Mouse (Mus musculus) myocyte (in vitro differentiated cells): Measurements from ENCODE around the gene Dppa4. TPM values are rescaled to one million over a fixed set of nuclear protein-coding genes. Genes with fewer than 3 reads are reported as not detected.
"Not testable (repeated sequence)": the region's sequence is repeated elsewhere in the genome, so short reads cannot be mapped to it uniquely, and the experiment has no call there.

ENCODE experiments used
- H3K27me3 ChIP-seq: one replicate; pipeline ENCODE4 v1.6.1; 2011; ENCODE audit not compliant: control insufficient read depth, insufficient read depth, insufficient read length
- H3K36me3 ChIP-seq: one replicate; pipeline ENCODE4 v1.6.1; 2011; ENCODE audit not compliant: control insufficient read depth, insufficient read depth
- H3K4me2 ChIP-seq: one replicate; pipeline ENCODE4 v1.6.1; 2011; ENCODE audit warnings: low read depth, control low read depth
- H3K4me3 ChIP-seq: one replicate; pipeline ENCODE4 v1.5.1; 2011; ENCODE audit warnings: mild to moderate bottlenecking, control low read depth, moderate library complexity
- H3K79me2 ChIP-seq: one replicate; pipeline ENCODE4 v1.6.1; 2011; ENCODE audit not compliant: control insufficient read depth, insufficient read depth
- H3ac ChIP-seq: one replicate; pipeline ENCODE4 v1.6.1; 2011; ENCODE audit not compliant: control insufficient read depth, insufficient read length
- CEBPB ChIP-seq: IDR thresholded peaks from 2 replicates; pipeline ENCODE4 v1.6.1; 2011; ENCODE audit warnings: mild to moderate bottlenecking, moderate library complexity; ENCODE audit not compliant: poor library complexity, insufficient read depth, severe bottlenecking
- MAX ChIP-seq: IDR thresholded peaks from one replicate; pipeline ENCODE4 v1.6.1; 2011; ENCODE audit warnings: low read depth, mild to moderate bottlenecking, control low read depth
- MYOD1 ChIP-seq, 3 experiments: IDR thresholded peaks; one replicate each; pipeline ENCODE4 v1.6.1; 2011; ENCODE audit warnings: control low read depth in 2 of 3, low read depth in 2 of 3, mild to moderate bottlenecking in 2 of 3, moderate library complexity in 1 of 3; ENCODE audit not compliant: insufficient read length in 2 of 3, control insufficient read depth in 1 of 3
- MYOG ChIP-seq, 3 experiments: IDR thresholded peaks; one replicate each; pipeline ENCODE4 v1.6.1; 2011; ENCODE audit warnings: control low read depth in 2 of 3, low read depth in 2 of 3, mild to moderate bottlenecking in 2 of 3; ENCODE audit not compliant: insufficient read length in 2 of 3, control insufficient read depth in 1 of 3, insufficient read depth in 1 of 3
- POLR2A ChIP-seq: IDR thresholded peaks from one replicate; pipeline ENCODE4 v1.6.1; 2011; ENCODE audit warnings: low read depth, mild to moderate bottlenecking, control low read depth, moderate library complexity; ENCODE audit not compliant: insufficient read length
- POLR2AphosphoS2 ChIP-seq: IDR thresholded peaks from one replicate; pipeline ENCODE4 v1.6.1; 2011; ENCODE audit warnings: low read depth, control low read depth; ENCODE audit not compliant: insufficient read length
- REST ChIP-seq: IDR thresholded peaks from one replicate; pipeline ENCODE4 v1.6.1; 2011; ENCODE audit warnings: mild to moderate bottlenecking, control low read depth, moderate library complexity; ENCODE audit not compliant: insufficient read depth, insufficient read length
- SRF ChIP-seq: IDR thresholded peaks from one replicate; pipeline ENCODE4 v1.6.1; 2011; ENCODE audit warnings: low read depth; ENCODE audit not compliant: control insufficient read depth, insufficient read length
- TCF12 ChIP-seq: IDR thresholded peaks from one replicate; pipeline ENCODE4 v1.6.1; 2011; ENCODE audit warnings: mild to moderate bottlenecking, control low read depth; ENCODE audit not compliant: poor library complexity, insufficient read depth, severe bottlenecking
- TCF3 ChIP-seq: IDR thresholded peaks from one replicate; pipeline ENCODE4 v1.6.1; 2011; ENCODE audit warnings: low read depth, control low read depth; ENCODE audit not compliant: insufficient read length
- USF1 ChIP-seq: IDR thresholded peaks from one replicate; pipeline ENCODE4 v1.6.1; 2011; ENCODE audit warnings: low read depth, mild to moderate bottlenecking, control low read depth, moderate library complexity
- polyA plus RNA-seq: library from polyadenylated mRNA; unstranded; fragments of >200 nt; fragmentation: generic; extraction: Trizol; gene quantifications from one replicate; pipeline ENCODE4 v1.2.1, GENCODE M21; 2012; ENCODE audit warnings: missing spikeins

The Dppa4 gene
- polyA plus RNA-seq, 1 experiment = 0.53 TPM

DNA sequence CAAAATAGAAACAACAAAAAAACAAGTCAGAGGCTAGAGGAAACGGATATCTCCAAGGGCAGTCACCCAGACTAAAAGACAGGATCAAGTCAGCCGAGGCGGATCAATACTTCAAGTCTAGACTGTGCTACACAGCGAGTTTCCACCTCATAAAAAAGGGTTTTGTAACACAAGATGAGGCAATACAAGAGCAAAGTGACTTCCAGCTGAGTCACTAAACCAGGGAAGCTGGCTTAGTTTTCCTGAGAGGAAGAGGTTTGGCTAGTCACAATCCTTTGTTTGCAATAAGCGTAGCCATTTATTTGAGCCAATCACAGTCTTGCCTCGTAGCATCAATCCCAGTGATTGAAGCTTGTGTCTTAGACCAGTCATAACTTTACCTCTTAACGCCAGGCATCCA is 20.0 kb downstream of the Dppa4 start, which contains the start of gene Dppa2:
Gene Dppa2 (plus strand): TSS at position 400 of the 400 bp plus-strand sequence.
- TF ChIP-seq POLR2A = no peak
- TF ChIP-seq SRF = no peak
- no peak for TF ChIP-seq MYOG (IDR thresholded peaks at IDR 0.05; ENCODE audit: control insufficient read depth in 1 of 3, insufficient read depth in 1 of 3, insufficient read length in 2 of 3, low read depth in 2 of 3)
- TF ChIP-seq USF1 = no peak
- TF ChIP-seq MAX = no peak
- TF ChIP-seq REST = no peak
- TF ChIP-seq POLR2AphosphoS2 = no peak
- TF ChIP-seq TCF12 = no peak
- no peaks in the 10 kb centered on the region for H3K36me3 ChIP-seq
- H3K4me3 ChIP-seq = no peak within 1 kb of the TSS
- H3K27me3 ChIP-seq = no peaks in the 10 kb centered on the region
- no peak within 1 kb of the TSS for H3K4me2 ChIP-seq
- no peaks in the 10 kb centered on the region for H3K79me2 ChIP-seq
- H3ac ChIP-seq = no peak within 1 kb of the TSS

DNA sequence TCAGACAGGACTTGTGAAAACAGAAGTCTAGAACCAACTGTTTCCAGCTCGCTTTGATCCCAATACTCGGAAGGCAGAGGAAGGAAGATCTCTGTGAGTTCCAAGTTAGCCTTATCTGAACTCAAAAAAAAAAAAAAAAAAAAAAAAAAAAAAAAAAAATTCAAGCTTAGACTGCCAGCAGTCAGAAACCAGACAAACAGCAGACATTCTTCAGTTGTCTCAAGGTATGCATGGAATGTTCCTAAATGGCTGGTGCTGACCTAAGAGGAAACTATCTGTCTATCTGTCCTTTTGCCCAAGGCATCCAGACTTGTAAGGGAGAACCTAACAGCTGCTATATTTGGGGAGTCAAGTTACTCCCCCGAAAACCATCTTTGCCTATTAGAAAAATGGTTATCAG is 20.4 kb downstream of the Dppa4 start:
- H3K36me3 ChIP-seq = no peaks in the 10 kb centered on the region
- H3ac ChIP-seq = no peak overlapping the region
- H3K4me3 ChIP-seq = no peak overlapping the region
- H3K4me2 ChIP-seq = no peak overlapping the region
- H3K27me3 ChIP-seq = no peaks in the 10 kb centered on the region
- TF ChIP-seq MAX (no peak), USF1 (no peak), MYOD1 (IDR thresholded peaks at IDR 0.05; ENCODE audit: control insufficient read depth in 1 of 3, insufficient read length in 2 of 3, low read depth in 2 of 3) (no peak), POLR2AphosphoS2 (no peak), POLR2A (no peak), TCF12 (no peak), CEBPB (no peak), SRF (no peak), TCF3 (no peak)
- H3K79me2 ChIP-seq = no peaks in the 10 kb centered on the region

DNA sequence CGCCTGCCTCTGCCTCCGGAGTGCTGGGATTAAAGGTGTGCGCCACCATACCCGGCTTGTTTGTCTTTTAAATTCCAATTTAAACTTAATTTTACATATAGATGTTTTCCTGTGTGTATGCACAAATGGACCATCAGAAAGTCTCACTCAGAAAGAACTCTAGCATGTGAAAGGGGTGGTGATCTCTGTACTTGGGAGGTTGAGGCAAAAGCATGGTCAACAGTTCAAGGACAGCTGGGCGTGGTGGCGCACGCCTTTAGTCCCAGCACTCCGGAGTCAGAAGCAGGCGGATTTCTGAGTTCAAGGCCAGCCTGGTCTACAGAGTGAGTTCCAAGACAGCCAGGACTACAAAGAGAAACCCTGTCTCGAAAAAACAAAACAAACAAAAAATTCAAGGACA is 25.4 kb downstream of the Dppa4 start:
- H3K27me3 ChIP-seq, H3K4me2 ChIP-seq, H3K79me2 ChIP-seq, H3K4me3 ChIP-seq, H3ac ChIP-seq, H3K36me3 ChIP-seq: not testable (repeated sequence)

GRCm38 (mm10) chr16:48309912-48310630 is 26.5 kb downstream of the Dppa4 start:
- H3K4me3 ChIP-seq = no peak overlapping the region
- H3K27me3 ChIP-seq = no peaks in the 10 kb centered on the region
- H3ac ChIP-seq = no peak overlapping the region
- H3K79me2 ChIP-seq = no peaks in the 10 kb centered on the region
- no peak for TF ChIP-seq POLR2AphosphoS2
- TF ChIP-seq POLR2A = no peak
- no peak for TF ChIP-seq MYOG (IDR thresholded peaks at IDR 0.05; ENCODE audit: control insufficient read depth in 1 of 3, insufficient read depth in 1 of 3, insufficient read length in 2 of 3, low read depth in 2 of 3)
- no peak for TF ChIP-seq MYOD1 (IDR thresholded peaks at IDR 0.05; ENCODE audit: control insufficient read depth in 1 of 3, insufficient read length in 2 of 3, low read depth in 2 of 3)
- no peaks in the 10 kb centered on the region for H3K36me3 ChIP-seq
- H3K4me2 ChIP-seq = no peak overlapping the region

DNA sequence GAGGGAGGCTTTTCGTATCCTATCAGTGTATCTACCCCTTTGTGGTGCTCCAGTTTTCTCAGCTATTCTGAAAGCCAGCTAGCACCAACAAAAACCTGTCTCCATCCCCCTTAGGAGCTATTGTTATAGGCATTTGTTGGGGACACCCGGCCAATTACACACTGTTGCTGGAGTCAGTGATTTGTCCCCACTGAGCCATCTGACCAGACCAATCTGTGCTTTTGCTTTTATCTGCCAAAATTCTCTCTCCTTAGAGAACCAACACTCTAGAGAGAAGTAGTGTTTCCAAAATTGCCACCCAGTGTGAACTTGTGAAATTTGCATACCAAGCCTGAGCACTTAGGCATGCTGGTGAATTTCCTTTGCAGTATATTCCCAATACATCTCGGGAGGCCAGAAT is 31.8 kb downstream of the Dppa4 start:
- H3K36me3 ChIP-seq = no peaks in the 10 kb centered on the region
- no peak overlapping the region for H3K4me2 ChIP-seq
- no peak for TF ChIP-seq POLR2A
- no peak for TF ChIP-seq USF1
- no peak for TF ChIP-seq REST
- no peak for TF ChIP-seq MYOD1 (IDR thresholded peaks at IDR 0.05; ENCODE audit: control insufficient read depth in 1 of 3, insufficient read length in 2 of 3, low read depth in 2 of 3)
- no peak for TF ChIP-seq TCF12
- no peak for TF ChIP-seq MAX
- no peak for TF ChIP-seq TCF3
- H3K79me2 ChIP-seq = no peaks in the 10 kb centered on the region
- H3K4me3 ChIP-seq = no peak overlapping the region
- H3ac ChIP-seq = no peak overlapping the region
- no peaks in the 10 kb centered on the region for H3K27me3 ChIP-seq

GRCm38 (mm10) chr16:48320781-48321180 is 37.2 kb downstream of the Dppa4 start:
- no peaks in the 10 kb centered on the region for H3K27me3 ChIP-seq
- no peaks in the 10 kb centered on the region for H3K36me3 ChIP-seq
- TF ChIP-seq SRF (no peak), CEBPB (no peak)
- no peaks in the 10 kb centered on the region for H3K79me2 ChIP-seq
- no peak overlapping the region for H3K4me2 ChIP-seq
- H3ac ChIP-seq = no peak overlapping the region
- no peak overlapping the region for H3K4me3 ChIP-seq
